Mouse (Mus musculus): ENCODE measurements around the gene Lpxn.

GRCm38 (mm10) chr19:12805730-12806129, 9.7 kb downstream of the Lpxn start:
- TF ChIP-seq CTCF (IDR thresholded peaks at IDR 0.05; ENCODE audit: control insufficient read depth, insufficient read depth, insufficient read length) (no peak), FOSL1 (IDR thresholded peaks at IDR 0.05; ENCODE audit: insufficient read depth, low read length, poor library complexity, severe bottlenecking) (no peak), USF1 (IDR thresholded peaks at IDR 0.05; ENCODE audit: low read depth) (no peak), CEBPB (IDR thresholded peaks at IDR 0.05; ENCODE audit: low read depth) (peak; percentile 63), MAX (IDR thresholded peaks at IDR 0.05) (no peak)

Data from C2C12 (cell line).